Mouse (Mus musculus) heart, postnatal 14 days (tissue): ENCODE results near the gene Os9. TPM values are rescaled to one million over a fixed set of nuclear protein-coding genes. Genes with fewer than 3 reads are reported as not detected.
"Not testable (repeated sequence)": the region's sequence is repeated elsewhere in the genome, so short reads cannot be mapped to it uniquely, and the experiment has no call there.

Source experiments
- DNase-seq, 2 experiments: peaks; one replicate each; pipeline ENCODE4 v3.0.0; 2021 to 2022
- intact Hi-C: fragments of 180-260 bp; cut with DNase I; formaldehyde crosslinking; loops from one replicate; pipeline ENCODE4 v1.15.1; 2025
- total RNA-seq, 2 experiments: library from RNA; stranded (reverse); gene quantifications; 2 replicates each; pipeline ENCODE4 v1.2.3; 2021

The Os9 gene
- total RNA-seq, 2 experiments from 2014 or later = 29.3 to 34.8 TPM

- intact Hi-C loops, DNase-seq: not testable (repeated sequence)
Measured at GRCm38 (mm10) chr10:127151233-127151632, 30.3 kb upstream of the Os9 start.

DNA sequence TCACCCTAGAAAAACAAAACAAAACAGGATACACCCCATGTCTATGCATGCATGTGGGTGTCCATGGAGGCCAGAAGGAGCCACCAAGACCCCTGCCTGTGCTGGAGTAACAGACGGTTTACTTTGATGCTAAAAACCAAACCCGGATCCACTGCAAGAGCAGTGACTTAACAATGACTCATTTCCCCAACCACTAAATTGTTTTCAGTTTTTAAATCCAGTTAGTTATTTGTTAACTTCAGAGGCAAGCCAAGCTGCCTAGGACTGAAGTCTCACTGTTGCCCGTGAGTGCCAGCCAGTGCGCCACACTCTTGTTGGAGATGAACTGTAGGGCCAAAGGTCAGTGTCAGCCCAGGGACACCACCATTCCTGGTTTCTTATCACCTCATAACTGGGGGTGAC lies 29.5 kb upstream of the Os9 start:
- no peak for DNase-seq
- intact Hi-C loops = no loop called here

GRCm38 (mm10) chr10:127147135-127147534 lies 26.2 kb upstream of the Os9 start:
- intact Hi-C loops = no loop called here
- no peak for DNase-seq

DNA sequence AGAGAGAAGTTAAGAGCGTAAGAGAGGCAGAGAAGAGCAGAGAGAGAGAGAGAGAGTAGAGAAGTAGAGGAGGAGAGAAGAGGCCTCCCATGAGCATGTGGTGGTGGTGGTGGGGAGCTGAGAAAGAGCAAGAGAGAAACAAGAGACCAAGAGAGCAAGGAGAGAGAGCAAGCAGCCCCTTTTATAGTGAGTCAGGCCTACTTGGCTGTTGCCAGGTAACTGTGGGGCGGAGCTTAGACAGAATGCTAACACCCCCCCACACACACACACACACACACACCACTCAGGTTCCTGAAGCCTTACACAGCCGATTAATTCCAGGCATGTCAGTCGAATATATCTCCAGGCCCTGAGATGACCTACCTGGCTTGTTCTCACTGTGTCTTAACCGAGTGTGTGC lies 24.4 kb upstream of the Os9 start:
- intact Hi-C loops = no loop called here
- DNase-seq = no peak

- no peak for DNase-seq
- intact Hi-C loops = no loop called here
Measured at GRCm38 (mm10) chr10:127144536-127144935, 23.6 kb upstream of the Os9 start.

GRCm38 (mm10) chr10:127143228-127143627 lies 22.3 kb upstream of the Os9 start:
- intact Hi-C loops = no loop called here
- DNase-seq = no peak

DNA sequence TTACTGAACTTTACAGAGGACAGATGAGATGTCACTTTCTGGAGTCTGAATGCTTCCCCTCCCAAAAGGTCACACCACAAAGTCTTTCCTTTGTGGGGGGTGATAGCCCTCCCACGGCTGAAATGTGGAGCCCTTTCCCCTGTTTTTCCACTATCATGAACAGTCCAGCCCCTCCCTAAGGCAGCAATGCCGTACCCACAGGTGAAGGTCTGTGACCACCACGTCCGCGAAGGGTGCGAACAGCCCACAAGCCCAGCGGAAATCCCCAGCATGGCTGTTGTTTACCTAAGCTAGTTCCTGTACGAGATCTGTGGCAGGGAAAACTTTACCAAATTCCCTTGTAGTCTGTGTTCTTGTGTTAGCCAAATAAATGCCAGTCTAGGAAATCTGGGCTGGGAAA lies 20.6 kb upstream of the Os9 start:
- DNase-seq = no peak
- intact Hi-C loops = no loop called here

DNA sequence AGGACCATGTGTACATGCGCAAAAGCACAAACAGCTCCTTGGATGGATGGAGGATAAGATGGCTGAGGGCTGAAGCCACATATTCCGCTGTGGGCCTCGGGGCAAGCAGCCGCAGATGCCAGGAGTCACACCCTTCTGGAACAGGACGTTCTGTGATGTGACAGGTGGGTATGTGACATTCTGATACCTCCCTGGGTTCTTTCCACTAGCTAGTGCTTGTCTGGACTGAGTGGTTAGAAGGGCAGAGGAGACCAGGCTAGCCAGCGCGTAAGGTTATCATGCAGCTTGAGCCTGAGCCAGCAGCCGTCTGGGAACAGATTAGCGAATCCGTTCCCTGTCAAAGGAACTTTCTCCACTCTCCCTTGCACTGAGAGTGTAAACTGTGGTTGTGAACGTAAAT lies 20.0 kb upstream of the Os9 start:
- DNase-seq = no peak
- intact Hi-C loops = no loop called here

GRCm38 (mm10) chr10:127138328-127139141 lies 17.6 kb upstream of the Os9 start:
- DNase-seq = no peak
- intact Hi-C loops = no loop called here

DNA sequence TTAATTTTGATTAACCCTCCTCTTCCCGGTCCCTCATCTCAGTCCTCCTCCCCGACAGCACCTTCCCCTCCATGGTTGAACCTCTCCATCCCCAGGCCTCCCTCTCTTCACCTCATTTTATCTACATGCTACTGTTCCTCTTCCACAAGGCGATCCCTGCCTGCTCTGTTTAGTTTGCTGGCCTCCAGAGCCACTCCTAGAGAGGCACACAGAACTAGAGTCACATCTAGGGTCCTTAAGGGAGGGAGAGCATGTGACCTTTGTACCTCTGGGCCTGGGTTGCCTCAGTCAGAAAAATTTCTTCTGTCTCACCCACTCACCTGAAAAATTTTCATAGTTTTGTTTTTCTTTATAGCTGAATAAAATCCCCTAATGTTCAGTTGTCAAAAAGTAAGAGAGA lies 17.0 kb upstream of the Os9 start:
- intact Hi-C loops = no loop called here
- no peak for DNase-seq

DNA sequence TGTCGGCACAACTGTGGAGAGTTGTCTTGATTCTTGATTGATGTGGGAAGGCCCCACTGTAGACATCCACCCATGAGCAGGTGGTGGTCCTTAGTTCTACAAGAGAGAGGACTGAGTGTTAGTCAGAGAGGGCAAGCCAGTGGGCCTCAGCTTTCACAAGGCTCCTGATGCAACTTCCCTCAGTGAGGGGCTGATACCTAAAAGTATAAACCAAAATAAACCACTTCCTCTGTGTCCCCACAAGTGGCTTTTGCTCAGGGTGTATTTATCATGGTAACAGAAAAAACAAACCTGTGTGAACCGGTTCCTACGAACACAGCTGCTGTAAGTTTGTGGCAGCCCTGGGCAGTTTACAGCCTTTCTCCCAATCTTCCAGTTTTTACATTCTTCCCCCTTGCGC lies 15.6 kb upstream of the Os9 start:
- intact Hi-C loops = no loop called here
- DNase-seq = no peak

- intact Hi-C loops = no loop called here
Measured at GRCm38 (mm10) chr10:127135118-127135836, 14.3 kb upstream of the Os9 start.

DNA sequence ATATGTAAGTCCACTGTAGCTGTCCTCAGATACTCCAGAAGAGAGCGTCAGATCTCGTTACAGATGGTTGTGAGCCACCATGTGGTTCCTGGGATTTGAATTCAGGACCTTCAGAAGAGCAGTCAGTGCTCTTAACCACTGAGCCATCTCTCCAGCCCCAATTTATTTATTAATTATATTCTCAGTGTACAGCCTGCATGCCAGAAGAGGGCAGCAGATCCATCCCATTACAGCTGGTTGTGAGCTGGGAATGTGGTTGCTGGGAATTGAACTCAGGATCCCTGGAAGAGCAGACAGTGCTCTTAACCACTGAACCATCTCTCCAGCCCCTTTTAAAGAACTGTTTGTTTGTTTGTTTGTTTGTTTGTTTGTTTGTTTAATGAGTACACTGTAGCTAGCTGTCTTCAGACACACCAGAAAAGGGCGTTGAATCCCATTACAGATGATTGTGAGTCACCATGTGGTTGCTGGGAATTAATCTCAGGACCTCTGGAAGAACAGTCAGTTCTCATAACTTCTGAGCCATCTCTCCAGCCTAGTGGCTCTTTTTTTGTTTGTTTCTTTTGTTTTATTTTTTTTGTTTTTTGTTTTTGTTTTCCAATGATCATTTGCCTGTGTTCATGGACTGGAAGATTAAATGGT lies 13.6 kb upstream of the Os9 start:
- DNase-seq, intact Hi-C loops: not testable (repeated sequence)

More at GRCm38 (mm10) chr10:127135118-127135836, 14.3 kb upstream of the Os9 start:
- DNase-seq = no peak

GRCm38 (mm10) chr10:127132469-127132868 lies 11.5 kb upstream of the Os9 start:
- DNase-seq = no peak
- intact Hi-C loops = no loop called here

DNA sequence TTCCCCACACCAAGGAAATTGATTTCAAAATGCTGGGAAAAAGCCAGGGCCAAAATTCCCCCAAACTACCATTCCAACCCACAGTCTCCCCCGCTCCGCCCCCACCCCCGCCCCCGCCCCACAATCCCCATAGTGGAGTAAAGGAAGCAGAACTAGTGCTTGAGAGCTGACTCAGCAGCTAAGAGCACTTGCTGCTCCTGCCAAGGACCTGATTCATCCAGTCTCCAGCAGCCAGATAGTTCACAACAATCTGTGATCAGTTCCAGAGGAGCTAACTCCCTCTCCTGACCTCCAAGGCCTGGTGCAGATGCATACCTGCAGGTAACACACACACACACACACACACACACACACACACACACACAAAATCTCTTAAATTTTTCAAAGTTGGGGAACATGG lies 8.5 kb upstream of the Os9 start:
- DNase-seq = no peak
- intact Hi-C loops = loop anchor here (5.0 kb wide), 1 partner anchor 38 kb away; the partner anchor contains the start of gene B4galnt1

DNA sequence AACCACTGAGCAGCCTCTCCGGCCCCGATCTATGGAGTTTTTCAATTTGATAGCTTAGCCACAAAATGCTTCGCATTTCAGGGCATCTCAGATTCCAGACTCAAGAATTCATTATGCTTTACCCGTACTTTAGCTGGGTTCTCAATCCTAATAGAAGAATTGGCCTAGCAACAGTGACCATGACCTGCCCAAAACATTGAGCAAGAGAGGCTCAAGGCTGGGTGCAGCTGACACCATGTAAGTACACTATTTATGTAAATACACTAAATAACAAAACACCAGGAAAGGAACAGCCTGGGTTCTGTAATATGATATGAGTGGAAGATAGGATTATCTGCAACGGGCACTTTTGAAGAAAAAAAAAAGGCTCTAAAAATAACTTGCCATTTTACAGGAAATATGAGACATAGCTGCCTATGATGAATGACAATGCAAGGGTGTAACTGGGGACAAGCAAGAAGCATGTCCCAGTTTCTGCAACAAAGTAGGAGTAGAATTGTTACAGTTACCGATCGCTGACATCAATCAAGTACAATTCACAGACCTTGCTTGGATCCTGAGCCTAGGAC lies 6.9 kb upstream of the Os9 start:
- intact Hi-C loops = loop anchor here (5.0 kb wide), 1 partner anchor 40 kb away; the partner anchor contains the start of gene B4galnt1
- DNase-seq = no peak

- no peak for DNase-seq
- intact Hi-C loops = loop anchor here (5.0 kb wide), 1 partner anchor 41 kb away; the partner anchor contains the start of gene B4galnt1
Measured at GRCm38 (mm10) chr10:127126579-127126978, 5.6 kb upstream of the Os9 start.

DNA sequence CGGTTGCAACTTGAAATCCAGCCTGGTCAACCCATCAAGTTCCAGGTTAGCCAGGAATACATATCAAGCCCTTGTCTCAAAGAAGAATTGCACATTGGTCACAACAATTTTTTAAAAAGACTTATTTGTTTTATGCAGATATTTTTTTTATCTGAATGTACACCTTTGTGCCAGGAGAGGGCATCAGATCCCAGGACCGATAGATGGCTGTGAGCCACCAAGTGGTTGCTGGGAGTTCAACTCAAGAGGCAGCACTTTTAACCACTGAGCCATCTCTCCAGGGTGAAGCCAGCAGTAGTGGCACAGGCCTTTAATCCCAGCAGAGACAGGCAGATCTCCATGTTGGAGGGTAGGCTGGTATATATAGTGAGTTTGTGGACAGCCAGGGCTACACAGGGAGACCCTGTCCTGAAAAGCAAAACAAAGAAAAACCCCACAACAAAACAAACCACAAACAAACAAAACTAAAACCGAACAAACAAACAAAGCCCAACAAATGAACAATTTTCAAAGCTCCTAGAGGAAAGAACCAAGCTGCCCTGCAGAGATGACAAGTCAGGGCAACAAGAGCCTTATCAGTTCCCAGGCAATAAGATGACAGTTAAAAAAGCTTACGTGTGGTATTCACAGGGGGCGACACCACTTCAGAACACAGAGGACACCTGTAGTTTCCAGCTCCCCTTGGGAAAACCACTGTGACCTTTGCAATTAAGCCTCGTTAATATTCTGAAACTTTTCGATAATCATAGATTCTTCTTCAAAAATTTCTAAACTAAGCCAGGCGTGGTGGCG lies 4.5 kb upstream of the Os9 start:
- no peak for DNase-seq
- intact Hi-C loops = loop anchor here (5.0 kb wide), 1 partner anchor 42 kb away; the partner anchor contains the start of gene B4galnt1

GRCm38 (mm10) chr10:127123436-127123805 lies 2.5 kb upstream of the Os9 start:
- peak; percentile 63 to 74 for DNase-seq
- intact Hi-C loops = loop anchor here (2.0 to 5.0 kb wide), 2 partner anchors 107 to 189 kb away; partner anchors contain the start of gene Mars
